Mouse (Mus musculus) brain, embryonic 14.5 days (tissue): ENCODE measurements around the gene Gm12253.

Source experiments
- CTCF ChIP-seq: fragments of 200-500 bp; IDR thresholded peaks from 2 replicates; pipeline ENCODE4 v1.5.1; 2012; ENCODE audit warnings: inconsistent platforms, mild to moderate bottlenecking, moderate library complexity, borderline replicate concordance; ENCODE audit not compliant: insufficient read depth, insufficient read length; ENCODE audit errors: extremely low read depth
- POLR2A ChIP-seq: fragments of 200-500 bp; IDR thresholded peaks from 2 replicates; pipeline ENCODE4 v1.6.1; 2012; ENCODE audit warnings: mild to moderate bottlenecking, inconsistent platforms, borderline replicate concordance; ENCODE audit not compliant: poor library complexity, insufficient read depth, insufficient read length, severe bottlenecking; ENCODE audit errors: extremely low read depth

- no peak for TF ChIP-seq CTCF
- TF ChIP-seq POLR2A: no peak
Observed at GRCm38 (mm10) chr11:58437866-58438265, 5.5 kb downstream of the Gm12253 start.
